Comparison of ENCODE assay signal across 8 mouse cellular contexts in the genomic region with DNA sequence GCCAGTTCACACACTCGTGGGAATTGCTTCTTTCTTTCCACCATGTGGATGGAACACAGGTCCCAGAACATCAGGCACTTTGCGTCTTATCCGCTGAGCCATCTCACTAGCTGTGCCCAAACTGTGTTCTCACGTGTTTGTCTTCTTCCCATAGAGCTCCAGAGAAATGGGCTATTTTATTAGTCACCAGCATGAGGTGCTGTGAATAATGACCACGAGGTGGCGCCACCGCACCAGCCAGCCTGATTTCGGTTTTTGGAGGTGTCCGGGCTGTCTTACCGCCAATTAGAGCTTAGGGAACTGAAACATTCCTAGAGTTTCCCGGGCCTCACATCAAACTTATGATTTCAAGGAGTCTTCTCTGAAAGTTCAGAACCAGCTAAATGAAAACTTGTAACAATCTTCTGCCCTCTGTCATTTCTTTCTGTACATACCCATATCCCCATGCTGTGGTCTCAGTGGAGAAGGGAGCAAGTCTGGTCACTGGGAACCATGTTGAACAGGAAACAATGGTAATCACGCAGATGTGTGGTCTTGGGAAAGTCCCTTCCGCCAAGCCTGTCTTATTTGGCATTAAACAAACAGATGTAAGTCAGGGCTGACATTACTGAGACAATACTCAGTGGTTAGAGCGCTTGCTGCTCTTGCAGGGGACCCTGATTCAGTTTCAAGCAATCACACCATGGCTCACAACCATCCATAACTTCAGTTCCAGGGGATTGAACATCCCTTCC. TPM values are rescaled to one million over a fixed set of nuclear protein-coding genes. Genes with fewer than 3 reads are reported as not detected.
DNase-seq lines count a peak whose midpoint lies in the region; ATAC-seq and TF ChIP-seq lines count a peak whose summit lies in the region.
"Had no signal": no experiment of that assay in that cellular context is flagged by ENCODE, and none has a peak within 500 bp of the region (broad histone marks: within the 10 kb centered on the region; RNA-seq: fewer than 3 reads in every experiment).

No protein-coding gene starts in this region.

- no peak overlapping the region for H3K27ac ChIP-seq in kidney, embryonic 16.5 days (ENCODE audit: low read length)
- H3K27ac ChIP-seq in ES-Bruce4 (ENCODE audit: insufficient read depth, low read length), result no peak overlapping the region
- H3K27ac ChIP-seq in forebrain, postnatal 0 days (ENCODE audit: low read depth, low read length), result no peak overlapping the region
- H3K27ac ChIP-seq: neural tube, embryonic 13.5 days had no signal

- H3K36me3 ChIP-seq in kidney, embryonic 16.5 days (ENCODE audit: insufficient read depth, low read length), result no peaks in the 10 kb centered on the region
- no peaks in the 10 kb centered on the region for H3K36me3 ChIP-seq in ES-Bruce4 (ENCODE audit: control insufficient read depth, insufficient read depth, low read length, poor library complexity, severe bottlenecking)
- H3K36me3 ChIP-seq in forebrain, postnatal 0 days (ENCODE audit: insufficient read depth), result no peaks in the 10 kb centered on the region
- H3K36me3 ChIP-seq: neural tube, embryonic 13.5 days had no signal

- no peaks in the 10 kb centered on the region for H3K9me3 ChIP-seq in kidney, embryonic 16.5 days (ENCODE audit: low read length)
- no peaks in the 10 kb centered on the region for H3K9me3 ChIP-seq in ES-Bruce4 (replicated peaks; ENCODE audit: control insufficient read depth, insufficient read depth, low read length, poor library complexity, severe bottlenecking)
- no peaks in the 10 kb centered on the region for H3K9me3 ChIP-seq in forebrain, postnatal 0 days (ENCODE audit: low read length)
- H3K9me3 ChIP-seq: neural tube, embryonic 13.5 days had no signal

- H3K9ac ChIP-seq in kidney, embryonic 16.5 days (replicated peaks; ENCODE audit: low read length), result no peak overlapping the region
- no peak overlapping the region for H3K9ac ChIP-seq in ES-Bruce4 (ENCODE audit: low read depth, poor library complexity, severe bottlenecking)
- H3K9ac ChIP-seq in forebrain, postnatal 0 days, result no peak overlapping the region
- H3K9ac ChIP-seq: neural tube, embryonic 13.5 days had no signal

- WGBS in kidney, embryonic 16.5 days, result 28% methylated on average over 14 of the region's 14 CpGs
- 20% methylated on average over 14 of the region's 14 CpGs for WGBS in forebrain, postnatal 0 days

- no peak overlapping the region for H3K4me3 ChIP-seq in kidney, embryonic 16.5 days (ENCODE audit: low read length)
- H3K4me3 ChIP-seq in ES-Bruce4 (ENCODE audit: low read depth, low read length), result no peak overlapping the region
- H3K4me3 ChIP-seq in forebrain, postnatal 0 days (ENCODE audit: low read depth, low read length), result no peak overlapping the region
- H3K4me3 ChIP-seq: neural tube, embryonic 13.5 days had no signal

- DNase-seq in kidney, adult 18-20 months, result peak; percentile 66
- peak; percentile 46 to 63 for DNase-seq in adrenal gland, postnatal 36 days
- peak; percentile 65 for DNase-seq in forebrain, postnatal 0 days
- DNase-seq in layer of hippocampus, postnatal 36 days, result peak; percentile 29 to 50
- DNase-seq in natural killer cell, adult 2 months (ENCODE audit: low spot score in 2 of 2), result peak; percentile 38 to 64

- no peak for TF ChIP-seq EP300 in ES-Bruce4 (IDR thresholded peaks at IDR 0.05; ENCODE audit: insufficient read depth, low read depth, low read length)

- no peaks in the 10 kb centered on the region for H3K27me3 ChIP-seq in kidney, embryonic 16.5 days (ENCODE audit: insufficient read depth, low read length)
- H3K27me3 ChIP-seq in ES-Bruce4 (ENCODE audit: control insufficient read depth, insufficient read depth, low read length, poor library complexity, severe bottlenecking), result no peaks in the 10 kb centered on the region
- no peaks in the 10 kb centered on the region for H3K27me3 ChIP-seq in forebrain, postnatal 0 days (ENCODE audit: insufficient read depth, low read length)
- H3K27me3 ChIP-seq: neural tube, embryonic 13.5 days had no signal

- no peak for TF ChIP-seq POLR2A in ES-Bruce4 (IDR thresholded peaks at IDR 0.05; ENCODE audit: insufficient read depth, low read length)

- H3K4me2 ChIP-seq in kidney, embryonic 16.5 days (replicated peaks; ENCODE audit: low read depth, low read length), result no peak overlapping the region
- H3K4me2 ChIP-seq in forebrain, postnatal 0 days (ENCODE audit: low read depth), result no peak overlapping the region
- H3K4me2 ChIP-seq: neural tube, embryonic 13.5 days had no signal

- H3K4me1 ChIP-seq in kidney, embryonic 16.5 days (ENCODE audit: insufficient read depth, low read length), result no peaks in the 10 kb centered on the region
- H3K4me1 ChIP-seq in ES-Bruce4 (ENCODE audit: control insufficient read depth, insufficient read depth, low read length), result no peaks in the 10 kb centered on the region
- no peaks in the 10 kb centered on the region for H3K4me1 ChIP-seq in forebrain, postnatal 0 days (ENCODE audit: insufficient read depth)
- H3K4me1 ChIP-seq: neural tube, embryonic 13.5 days had no signal

- ATAC-seq in kidney, embryonic 16.5 days (ENCODE audit: low FRiP score, low TSS enrichment), result no peak
- ATAC-seq in forebrain, postnatal 0 days, result peak; percentile 12; the same call in 1 of the 2 replicates

- peak; percentile 93 for TF ChIP-seq CTCF in ES-Bruce4 (IDR thresholded peaks at IDR 0.05; ENCODE audit: low read depth, low read length)
- peak; percentile 81 for TF ChIP-seq CTCF in forebrain, postnatal 0 days (IDR thresholded peaks at IDR 0.05; ENCODE audit: low read depth)

RNA-seq across cellular contexts. Expression of gene Col9a2, which starts 10.4 kb away (rescaled TPM):
- polyA plus RNA-seq in kidney, embryonic 16.5 days (2015; fragmentation: Nextera tagmentation; extraction: Ambion mirVana), result 3.3 and 4.9 TPM in 2 replicates
- polyA plus RNA-seq in ES-Bruce4 (2011; ENCODE audit: insufficient read depth, insufficient read length, low read depth, missing spikeins), result 5.8 and 6.9 TPM in 2 replicates
- under 1 TPM; 0.43 to 0.72 TPM for total RNA-seq in adrenal gland, postnatal 36 days (2021)
- total RNA-seq in forebrain, postnatal 0 days (2014; rRNA removed), result 28.1 and 29.8 TPM in 2 replicates
- polyA plus RNA-seq in forebrain, postnatal 0 days (2015; fragmentation: Nextera tagmentation; extraction: Ambion mirVana), result 8.2 and 9.1 TPM in 2 replicates
- 1 to 10 TPM; 2.5 to 4.1 TPM for total RNA-seq in layer of hippocampus, postnatal 36 days (2021)

RNA-seq across cellular contexts. Expression of gene Smap2, which starts 11.8 kb away (rescaled TPM):
- polyA plus RNA-seq in kidney, embryonic 16.5 days (2015; fragmentation: Nextera tagmentation; extraction: Ambion mirVana), result 12.9 and 15.0 TPM in 2 replicates
- 23.0 and 23.9 TPM in 2 replicates for polyA plus RNA-seq in ES-Bruce4 (2011; ENCODE audit: insufficient read depth, insufficient read length, low read depth, missing spikeins)
- 10 to 100 TPM; 30.8 to 32.1 TPM for total RNA-seq in adrenal gland, postnatal 36 days (2021)
- total RNA-seq in forebrain, postnatal 0 days (2014; rRNA removed), result 86.8 and 92.0 TPM in 2 replicates
- 41.3 and 49.7 TPM in 2 replicates for polyA plus RNA-seq in forebrain, postnatal 0 days (2015; fragmentation: Nextera tagmentation; extraction: Ambion mirVana)
- total RNA-seq in layer of hippocampus, postnatal 36 days (2021), result 100 to 1,000 TPM; 149 to 155 TPM
